Mouse (Mus musculus) ES-Bruce4 (cell line): Measurements from ENCODE around the gene Trim71. TPM values are rescaled to one million over a fixed set of nuclear protein-coding genes. Genes with fewer than 3 reads are reported as not detected.

Experiments
- H3K27ac ChIP-seq: 2 replicates; pipeline ENCODE4 v1.5.1; 2012; ENCODE audit warnings: low read length, inconsistent platforms; ENCODE audit not compliant: insufficient read depth
- H3K27me3 ChIP-seq: 2 replicates; pipeline ENCODE4 v1.6.1; 2012; ENCODE audit warnings: mild to moderate bottlenecking, low read length, inconsistent platforms; ENCODE audit not compliant: control insufficient read depth, poor library complexity, insufficient read depth, severe bottlenecking
- H3K36me3 ChIP-seq: 2 replicates; pipeline ENCODE4 v1.6.1; 2012; ENCODE audit warnings: inconsistent platforms, mild to moderate bottlenecking, low read length, moderate library complexity; ENCODE audit not compliant: control insufficient read depth, poor library complexity, insufficient read depth, severe bottlenecking
- H3K4me1 ChIP-seq: one replicate; pipeline ENCODE4 v1.8.1; 2011; ENCODE audit warnings: low read length; ENCODE audit not compliant: control insufficient read depth, insufficient read depth
- H3K4me3 ChIP-seq: 2 replicates; pipeline ENCODE4 v1.5.1; 2011; ENCODE audit warnings: low read depth, mild to moderate bottlenecking, low read length
- H3K9ac ChIP-seq: 2 replicates; pipeline ENCODE4 v1.6.1; 2012; ENCODE audit warnings: low read depth, mild to moderate bottlenecking, inconsistent platforms; ENCODE audit not compliant: poor library complexity, severe bottlenecking
- H3K9me3 ChIP-seq: replicated peaks from 2 replicates; pipeline ENCODE4 v1.6.1; 2012; ENCODE audit warnings: mild to moderate bottlenecking, low read length, inconsistent platforms; ENCODE audit not compliant: control insufficient read depth, poor library complexity, insufficient read depth, severe bottlenecking
- CTCF ChIP-seq: IDR thresholded peaks from one replicate; pipeline ENCODE4 v1.8.1; 2011; ENCODE audit warnings: low read depth, low read length
- EP300 ChIP-seq: IDR thresholded peaks from 2 replicates; pipeline ENCODE4 v1.6.1; 2011; ENCODE audit warnings: low read depth, low read length; ENCODE audit not compliant: insufficient read depth
- POLR2A ChIP-seq: IDR thresholded peaks from one replicate; pipeline ENCODE4 v1.8.1; 2011; ENCODE audit warnings: low read length; ENCODE audit not compliant: insufficient read depth
- polyA plus RNA-seq: library from polyadenylated mRNA; stranded (reverse); fragments of >200 nt; gene quantifications from 2 replicates; pipeline ENCODE4 v1.2.4, GENCODE M21; 2011; ENCODE audit warnings: low read depth; ENCODE audit not compliant: missing spikeins, insufficient read depth, insufficient read length

Gene Trim71
- polyA plus RNA-seq, 1 experiment = 120 TPM

GRCm38 (mm10) chr9:114546765-114547164 lies 17.4 kb downstream of the Trim71 start:
- peak overlapping the region; percentile 63 for H3K9ac ChIP-seq
- peak overlapping the region; percentile 23; the same call in 1 of the 2 replicates for H3K4me3 ChIP-seq
- H3K4me1 ChIP-seq = peaks cover 6% of the 10 kb centered on the region
- H3K27me3 ChIP-seq = no peaks in the 10 kb centered on the region
- peaks cover 4% of the 10 kb centered on the region; the same call in 1 of the 2 replicates for H3K36me3 ChIP-seq
- no peak for TF ChIP-seq CTCF
- TF ChIP-seq EP300 = peak; percentile 97
- peak overlapping the region; percentile 63; the same call in 1 of the 2 replicates for H3K27ac ChIP-seq
- H3K9me3 ChIP-seq = no peaks in the 10 kb centered on the region

DNA sequence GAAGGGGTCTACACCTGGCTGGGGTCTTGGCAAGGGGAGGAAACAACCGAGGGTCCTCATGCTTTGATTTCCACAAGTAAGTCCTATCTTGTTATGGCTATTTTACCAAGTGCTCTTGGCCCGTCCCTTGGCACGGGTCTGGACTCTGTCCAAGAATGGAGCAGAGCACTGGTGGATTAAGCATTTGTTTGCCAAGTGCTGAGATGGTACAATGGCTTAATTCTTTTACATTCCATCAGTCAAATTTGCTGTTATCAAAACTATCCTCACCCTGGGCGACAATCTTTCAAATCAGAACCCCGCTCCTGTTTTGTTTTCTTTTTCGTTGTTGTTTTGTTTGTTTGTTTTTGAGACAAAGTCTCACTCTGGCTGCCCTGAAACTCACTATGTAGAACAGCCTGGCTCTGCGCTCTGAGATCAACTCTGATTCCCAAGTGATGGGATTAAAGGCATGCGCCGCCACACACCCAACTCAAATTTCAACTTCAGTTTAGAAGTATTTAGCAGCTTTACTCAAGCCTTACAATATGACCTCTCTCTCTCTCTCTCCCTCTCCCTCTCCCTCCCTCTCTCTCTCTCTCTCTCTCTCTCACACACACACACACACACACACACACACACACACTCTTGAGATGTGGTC lies 19.3 kb downstream of the Trim71 start:
- TF ChIP-seq POLR2A (no peak), CTCF (no peak), EP300 (no peak)
- Histone ChIP-seq H3K9ac (peak overlapping the region; percentile 63; the same call in 1 of the 2 replicates), H3K9me3 (no peaks in the 10 kb centered on the region), H3K27ac (0 out of 2 replicates have a peak overlapping the region, but pooled peaks have one; percentile 22), H3K36me3 (peaks cover 8% of the 10 kb centered on the region), H3K4me1 (peaks cover 4% of the 10 kb centered on the region), H3K27me3 (no peaks in the 10 kb centered on the region), H3K4me3 (no peak overlapping the region)

GRCm38 (mm10) chr9:114543882-114544753 lies 20.1 kb downstream of the Trim71 start:
- Histone ChIP-seq H3K27ac (no peak overlapping the region; the same call in 1 of the 2 replicates), H3K4me1 (peaks cover 7% of the 10 kb centered on the region), H3K9me3 (no peaks in the 10 kb centered on the region), H3K4me3 (no peak overlapping the region), H3K36me3 (peaks cover 8% of the 10 kb centered on the region), H3K27me3 (no peaks in the 10 kb centered on the region), H3K9ac (0 out of 2 replicates have a peak overlapping the region, but pooled peaks have one; percentile 22)
- TF ChIP-seq POLR2A (no peak), CTCF (no peak), EP300 (no peak)

DNA sequence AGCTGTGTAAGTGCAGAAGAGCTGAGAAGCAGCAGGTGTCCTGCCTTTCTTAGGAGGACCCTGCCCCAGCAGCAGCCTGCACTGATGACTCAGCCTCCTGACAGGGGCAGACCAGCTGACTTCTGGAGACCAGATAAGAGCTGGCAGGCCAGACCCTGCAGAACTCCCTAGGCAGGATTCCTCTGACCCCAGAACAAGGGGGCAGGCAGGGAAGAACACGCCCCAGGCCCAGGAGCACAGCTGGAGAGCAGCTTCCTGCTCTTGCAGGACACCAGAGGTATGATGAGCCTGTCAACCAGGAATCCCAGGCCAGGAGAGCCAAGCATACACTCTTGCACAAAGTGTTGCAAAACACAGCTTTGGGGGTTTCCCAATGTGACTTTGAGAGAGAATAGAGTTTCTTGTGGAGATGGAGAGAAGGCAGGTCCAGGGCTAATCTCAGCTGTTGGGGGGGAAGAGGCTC lies 22.9 kb downstream of the Trim71 start:
- no peak overlapping the region for H3K4me3 ChIP-seq
- H3K27ac ChIP-seq = peak overlapping the region; percentile 82
- no peaks in the 10 kb centered on the region for H3K9me3 ChIP-seq
- peaks cover 9% of the 10 kb centered on the region for H3K36me3 ChIP-seq
- H3K9ac ChIP-seq = no peak overlapping the region
- H3K27me3 ChIP-seq = no peaks in the 10 kb centered on the region
- H3K4me1 ChIP-seq = peaks cover 4% of the 10 kb centered on the region
- peak; percentile 92 for TF ChIP-seq EP300
- TF ChIP-seq POLR2A = no peak
- TF ChIP-seq CTCF = no peak

GRCm38 (mm10) chr9:114538996-114539563 lies 25.1 kb downstream of the Trim71 start:
- TF ChIP-seq CTCF (no peak), POLR2A (no peak), EP300 (no peak)
- Histone ChIP-seq H3K9me3 (no peaks in the 10 kb centered on the region), H3K27ac (peak overlapping the region; percentile 39; the same call in 1 of the 2 replicates), H3K9ac (no peak overlapping the region), H3K27me3 (no peaks in the 10 kb centered on the region), H3K36me3 (peaks cover 7% of the 10 kb centered on the region), H3K4me3 (no peak overlapping the region), H3K4me1 (peaks cover 6% of the 10 kb centered on the region)
